Mouse (Mus musculus) limb, embryonic 11.5 days (tissue): ENCODE measurements around the gene Trim28. TPM values are rescaled to one million over a fixed set of nuclear protein-coding genes. Genes with fewer than 3 reads are reported as not detected.

Experiments used
- ATAC-seq: fragments of 200-750 bp; cut with Nextera tagmentation; 2 replicates; pipeline ENCODE4 v1.8.0; 2017; ENCODE audit warnings: low read depth; ENCODE audit not compliant: insufficient number of reproducible peaks, low FRiP score, low TSS enrichment
- DNase-seq: peaks from one replicate; pipeline ENCODE4 v3.0.0-alpha.2; 2015; ENCODE audit warnings: low spot score
- H3K27ac ChIP-seq: fragments of 300-500 bp; sonication (generic); replicated peaks from 2 replicates; pipeline ENCODE4 v1.5.1; 2014; ENCODE audit warnings: low read depth, mild to moderate bottlenecking, low read length
- H3K27me3 ChIP-seq: fragments of 300-500 bp; sonication (generic); 2 replicates; pipeline ENCODE4 v1.6.1; 2014; ENCODE audit warnings: mild to moderate bottlenecking, low read length, mixed read lengths; ENCODE audit not compliant: control insufficient read depth, insufficient read depth
- H3K36me3 ChIP-seq: fragments of 300-500 bp; sonication (generic); 2 replicates; pipeline ENCODE4 v1.6.1; 2014; ENCODE audit warnings: mild to moderate bottlenecking, low read length, moderate library complexity, mixed read lengths; ENCODE audit not compliant: control insufficient read depth, insufficient read depth
- H3K4me1 ChIP-seq: fragments of 300-500 bp; sonication (generic); 2 replicates; pipeline ENCODE4 v1.6.1; 2014; ENCODE audit warnings: low read length, mixed read lengths; ENCODE audit not compliant: control insufficient read depth, insufficient read depth
- H3K4me2 ChIP-seq: fragments of 300-500 bp; sonication (generic); 2 replicates; pipeline ENCODE4 v1.6.1; 2014; ENCODE audit warnings: low read depth, mild to moderate bottlenecking, moderate library complexity; ENCODE audit not compliant: severe bottlenecking
- H3K4me3 ChIP-seq: fragments of 300-500 bp; sonication (generic); 2 replicates; pipeline ENCODE4 v1.5.1; 2014; ENCODE audit warnings: low read depth, low read length
- H3K9ac ChIP-seq: fragments of 300-500 bp; sonication (generic); 2 replicates; pipeline ENCODE4 v1.6.1; 2014; ENCODE audit warnings: mild to moderate bottlenecking, low read length
- H3K9me3 ChIP-seq: fragments of 300-500 bp; sonication (generic); 2 replicates; pipeline ENCODE4 v1.6.1; 2016; ENCODE audit warnings: low read length; ENCODE audit not compliant: control insufficient read depth
- WGBS: fragments of 180-500 bp; shearing (Covaris S2); extraction: QIAGEN DNeasy Blood & Tissue Kit; methylation state at CpG from one replicate; pipeline ENCODE4 v1.1.7; 2014; 5-methylcytosine and 5-hydroxymethylcytosine counted together
- polyA plus RNA-seq: library from polyadenylated mRNA; unstranded; fragments of >200 nt; fragmentation: Nextera tagmentation; extraction: Ambion mirVana; gene quantifications from 2 replicates; pipeline ENCODE4 v1.2.1, GENCODE M21; 2014

Trim28 gene
- polyA plus RNA-seq, 1 experiment from 2014 or later, result 610 TPM

DNA sequence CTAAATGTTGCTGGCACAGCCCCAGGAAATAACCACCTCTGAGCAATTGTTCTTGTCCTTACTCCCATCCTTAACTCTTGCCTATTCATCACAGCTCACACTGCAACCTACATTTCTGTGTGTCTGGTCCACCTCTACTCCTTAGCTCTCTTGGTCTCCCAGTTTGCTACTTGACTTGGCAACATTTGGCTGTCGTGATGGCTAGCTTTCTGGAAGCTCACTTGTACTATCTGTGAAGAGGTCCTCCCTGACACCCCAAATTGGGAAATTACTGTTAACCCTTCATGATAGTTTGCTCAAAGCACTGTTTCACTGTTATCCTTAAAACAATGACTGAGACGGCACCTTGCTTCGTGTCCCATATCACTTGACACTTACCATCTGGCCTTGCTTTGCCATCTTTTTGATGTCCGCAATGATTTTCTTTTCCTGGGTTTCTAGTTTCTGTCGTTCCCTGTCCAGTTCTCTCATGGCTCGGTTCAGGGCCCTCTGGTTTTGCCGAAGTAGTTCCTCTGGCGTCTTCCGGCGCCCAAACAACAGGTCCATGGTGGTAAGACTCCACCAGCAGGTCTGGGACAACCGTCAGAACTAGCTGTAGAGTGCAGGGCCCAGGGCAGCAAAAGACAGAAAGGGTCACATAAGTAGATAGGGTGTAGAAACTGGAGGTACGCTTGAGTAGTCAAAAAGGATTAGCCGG lies 34.7 kb downstream of the Trim28 start:
- H3K27ac ChIP-seq, result peak overlapping the region; percentile 86; the same call in 1 of the 2 replicates
- H3K4me1 ChIP-seq, result peaks cover 12% of the 10 kb centered on the region
- 51% methylated on average over 13 of the region's 13 CpGs for WGBS
- peak overlapping the region; percentile 50 for H3K4me3 ChIP-seq
- peaks cover 43% of the 10 kb centered on the region for H3K36me3 ChIP-seq
- ATAC-seq (no peak), DNase-seq (no peak)
- H3K27me3 ChIP-seq, result no peaks in the 10 kb centered on the region
- peak overlapping the region; percentile 80 for H3K9ac ChIP-seq
- no peaks in the 10 kb centered on the region for H3K9me3 ChIP-seq
- peak overlapping the region; percentile 77 for H3K4me2 ChIP-seq

DNA sequence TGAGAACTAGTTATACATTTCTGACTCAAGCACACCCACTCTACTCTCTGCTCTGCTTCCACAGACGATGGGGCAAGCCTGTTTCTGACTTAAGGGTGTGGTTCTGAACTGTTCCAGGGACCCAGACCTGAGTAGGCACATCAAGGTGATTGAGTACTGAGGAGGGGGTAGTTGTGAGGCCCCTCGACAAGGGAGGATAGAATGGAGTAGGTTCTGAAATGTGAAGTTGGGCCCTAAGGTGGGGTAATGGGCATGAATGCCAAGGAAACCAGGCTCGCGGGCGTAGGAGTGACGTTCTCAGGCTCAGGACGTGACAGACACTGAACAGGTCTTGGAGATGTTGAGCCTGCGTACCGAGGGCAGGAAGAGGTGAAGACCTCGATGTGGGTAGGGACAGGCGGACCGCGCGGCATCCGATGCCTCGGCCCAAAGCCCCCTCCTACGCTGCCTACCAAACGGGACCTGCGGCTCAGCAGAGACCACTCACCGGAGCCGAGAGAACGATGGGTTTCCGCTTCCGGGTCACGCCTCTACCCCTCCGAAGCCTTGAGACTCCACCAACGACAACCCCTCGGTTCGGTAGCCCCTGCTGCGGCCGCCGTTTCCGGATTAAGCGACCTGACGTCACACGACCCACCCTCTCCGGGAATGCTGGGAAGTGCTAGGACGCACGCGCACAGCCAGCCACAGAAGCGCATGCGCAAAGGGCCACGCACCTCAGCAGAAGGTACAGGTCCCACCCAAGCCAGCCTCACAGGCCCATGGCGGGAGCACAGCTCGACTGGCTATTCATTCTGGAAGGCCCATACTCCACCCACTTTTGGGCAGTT lies 35.4 kb downstream of the Trim28 start, which contains the start of gene Chmp2a:
Gene Chmp2a, minus strand, starts transcription at position 660 of the 830 bp plus-strand sequence.
- H3K9ac ChIP-seq, result peak within 1 kb of the TSS; percentile 80
- H3K4me3 ChIP-seq, result peak within 1 kb of the TSS; percentile 50
- peak within 1 kb of the TSS; percentile 77 for H3K4me2 ChIP-seq
- WGBS, result under 1% methylated on average over 45 of the region's 45 CpGs
- peaks cover 12% of the 10 kb centered on the region for H3K4me1 ChIP-seq
- DNase-seq, result peak; percentile 99
- peak within 1 kb of the TSS; percentile 86 for H3K27ac ChIP-seq
- H3K9me3 ChIP-seq, result no peaks in the 10 kb centered on the region
- no peaks in the 10 kb centered on the region for H3K27me3 ChIP-seq
- ATAC-seq, result peak; percentile 84
- H3K36me3 ChIP-seq, result peaks cover 36% of the 10 kb centered on the region

DNA sequence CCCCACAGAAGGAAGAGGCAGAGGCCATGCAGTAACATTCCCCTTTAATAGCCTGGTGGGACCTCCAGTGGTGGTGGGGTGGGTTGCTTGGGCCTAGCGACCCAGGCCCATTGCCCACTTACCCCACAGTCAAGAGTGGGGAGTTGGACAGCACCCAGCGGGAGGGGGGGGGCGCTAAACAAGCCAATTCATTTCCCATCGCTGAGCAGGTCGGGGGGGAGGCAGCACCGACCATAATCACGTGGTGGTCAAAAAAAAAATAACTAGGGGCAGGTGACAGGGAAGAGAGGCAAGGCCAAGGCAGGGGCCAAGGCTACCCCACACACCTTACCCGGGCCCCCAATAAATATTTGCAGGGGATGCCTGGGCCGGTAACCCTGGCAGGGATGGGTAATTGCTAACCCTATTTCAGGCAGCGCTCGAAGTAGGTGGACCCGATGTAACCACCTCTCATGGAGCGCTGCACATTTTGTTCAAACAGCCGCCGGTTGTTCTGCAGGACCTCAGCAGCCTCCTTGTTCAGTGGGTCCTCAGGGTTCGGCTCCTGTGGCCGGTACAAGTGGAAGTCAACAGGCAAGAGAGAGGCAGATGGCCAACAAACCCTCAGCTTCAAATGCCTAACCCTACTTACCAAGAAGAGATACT lies 36.4 kb downstream of the Trim28 start:
- DNase-seq (no peak), ATAC-seq (no peak)
- WGBS, result 90% methylated on average over 17 of the region's 17 CpGs
- no peaks in the 10 kb centered on the region for H3K9me3 ChIP-seq
- no peak overlapping the region for H3K4me3 ChIP-seq
- H3K4me1 ChIP-seq, result peaks cover 12% of the 10 kb centered on the region
- peaks cover 27% of the 10 kb centered on the region for H3K36me3 ChIP-seq
- no peak overlapping the region; the same call in 1 of the 2 replicates for H3K9ac ChIP-seq
- no peaks in the 10 kb centered on the region for H3K27me3 ChIP-seq
- no peak overlapping the region for H3K27ac ChIP-seq
- H3K4me2 ChIP-seq, result no peak overlapping the region; the same call in 1 of the 2 replicates

DNA sequence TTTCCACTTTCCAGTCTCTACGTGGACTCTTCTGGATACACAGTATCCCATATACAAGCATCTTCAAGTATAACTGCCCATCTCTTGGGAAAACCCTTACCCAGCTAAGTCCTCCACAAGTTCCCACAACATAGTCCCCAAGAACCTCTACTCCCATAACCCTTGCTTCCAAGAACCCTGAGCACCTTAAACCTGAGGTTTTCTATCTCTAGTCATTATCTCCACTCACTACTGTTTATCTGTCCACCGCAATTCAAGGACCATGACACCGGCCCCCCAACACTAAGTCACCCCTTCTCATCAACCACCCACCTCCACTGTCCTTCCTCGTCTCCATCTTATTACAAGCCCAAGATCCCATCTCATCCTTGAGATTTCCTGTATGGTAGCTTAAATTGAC lies 37.9 kb downstream of the Trim28 start:
- peak overlapping the region; percentile 74 for H3K4me3 ChIP-seq

DNA sequence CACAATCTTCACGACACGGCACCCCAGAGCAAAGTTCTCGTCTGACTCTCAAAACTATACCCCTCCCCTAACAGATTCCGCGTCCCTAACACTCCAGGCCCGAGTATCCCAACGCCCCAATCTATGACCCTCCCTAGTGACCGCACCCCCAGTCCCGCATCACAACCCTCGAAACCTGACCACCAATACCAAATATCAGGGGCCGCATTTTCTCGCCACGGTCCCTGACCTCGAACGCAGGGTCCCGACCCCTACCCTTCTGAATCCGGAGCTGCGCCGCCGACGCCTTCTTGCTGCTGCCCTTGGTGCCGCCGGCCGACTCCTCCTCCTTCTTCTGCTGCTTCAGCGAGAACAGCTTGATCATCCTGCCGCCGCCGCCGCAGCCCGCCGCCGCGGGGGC lies 38.5 kb downstream of the Trim28 start:
- WGBS, result under 1% methylated on average over 31 of the region's 33 CpGs

More for the DNA sequence above, 37.9 kb downstream of the Trim28 start:
- ATAC-seq, result no peak
- H3K36me3 ChIP-seq, result peaks cover 17% of the 10 kb centered on the region
- peaks cover 4% of the 10 kb centered on the region for H3K27me3 ChIP-seq
- peak overlapping the region; percentile 80 for H3K9ac ChIP-seq
- DNase-seq, result no peak
- peak overlapping the region; percentile 79 for H3K4me2 ChIP-seq
- WGBS, result 45% methylated on average over 4 of the region's 4 CpGs
- H3K27ac ChIP-seq, result no peak overlapping the region
- peaks cover 12% of the 10 kb centered on the region for H3K4me1 ChIP-seq
- H3K9me3 ChIP-seq, result no peaks in the 10 kb centered on the region

DNA sequence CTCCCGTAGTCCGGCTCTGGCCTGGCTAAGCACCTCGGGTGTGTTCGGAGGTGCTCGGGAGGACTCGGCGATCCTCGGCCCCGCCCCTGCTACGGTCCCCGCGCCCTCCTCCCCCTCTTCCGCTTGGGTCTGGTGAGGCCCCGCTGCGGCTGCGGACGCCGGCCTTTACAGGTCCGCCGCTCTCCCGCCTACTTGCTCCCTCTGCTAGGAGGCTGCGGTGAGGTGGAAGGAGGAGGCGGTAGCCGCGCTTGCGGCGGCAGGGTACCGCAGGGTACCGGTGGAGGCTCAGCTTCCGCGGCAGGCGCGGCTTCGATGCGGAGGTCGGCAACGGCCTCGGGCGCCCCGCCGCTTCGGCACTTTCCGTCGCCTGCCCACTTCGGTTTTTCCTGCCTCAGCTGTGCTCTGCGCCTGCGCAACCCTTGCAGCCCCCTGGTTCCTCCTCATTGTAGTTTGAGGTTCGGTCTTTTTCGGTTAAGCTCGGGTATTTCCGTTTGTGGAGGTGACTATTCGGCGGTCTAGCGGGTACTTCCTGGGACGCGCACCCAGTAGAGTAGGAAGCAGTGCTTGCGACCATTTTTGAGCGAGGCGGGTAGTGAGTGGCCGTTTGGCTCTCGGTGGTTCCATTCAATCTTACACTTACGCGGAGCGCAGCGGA lies 39.1 kb downstream of the Trim28 start, which contains the start of gene Ube2m:
Gene Ube2m, minus strand, starts transcription at position 375 of the 655 bp plus-strand sequence.
- Histone ChIP-seq H3K4me1 (peaks cover 12% of the 10 kb centered on the region), H3K9me3 (peaks cover 3% of the 10 kb centered on the region; the same call in 1 of the 2 replicates)

More for the DNA sequence above, 38.5 kb downstream of the Trim28 start:
- Histone ChIP-seq H3K9me3 (no peaks in the 10 kb centered on the region), H3K9ac (peak overlapping the region; percentile 80), H3K36me3 (peaks cover 11% of the 10 kb centered on the region), H3K4me2 (peak overlapping the region; percentile 79), H3K4me3 (peak overlapping the region; percentile 74), H3K27me3 (peaks cover 7% of the 10 kb centered on the region), H3K27ac (peak overlapping the region; percentile 93), H3K4me1 (peaks cover 12% of the 10 kb centered on the region)
- ATAC-seq, result no peak
- no peak for DNase-seq

DNA sequence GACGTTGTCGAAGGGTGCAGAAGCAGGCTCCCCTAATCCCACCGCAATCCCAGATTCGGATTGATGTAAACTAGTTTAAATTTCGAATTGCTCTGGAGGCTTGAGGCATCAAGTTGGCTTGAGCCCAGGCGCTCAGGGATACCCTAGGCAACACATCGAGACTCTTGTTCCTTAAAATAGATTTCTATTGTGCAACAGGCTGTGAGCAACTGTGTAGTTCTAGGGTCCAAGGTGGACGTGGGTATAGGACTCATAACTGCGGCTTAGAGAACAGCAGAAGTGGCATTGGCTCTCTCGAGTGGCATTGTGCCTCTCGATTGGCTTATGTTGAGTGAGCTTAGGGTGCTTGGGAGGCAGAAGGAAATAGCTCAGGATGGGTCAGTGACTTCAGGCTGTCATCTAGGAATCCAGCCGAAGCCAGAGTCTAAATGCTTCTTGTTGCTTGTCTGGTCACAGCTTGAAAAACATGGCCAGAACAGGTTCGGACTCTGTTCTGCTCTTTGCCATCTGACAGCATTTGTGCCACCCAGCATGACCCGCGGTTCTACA lies 39.8 kb downstream of the Trim28 start:
- Histone ChIP-seq H3K9me3 (peaks cover 10% of the 10 kb centered on the region; the same call in 1 of the 2 replicates), H3K27ac (peak overlapping the region; percentile 93), H3K9ac (peak overlapping the region; percentile 80), H3K36me3 (peaks cover 10% of the 10 kb centered on the region), H3K27me3 (peaks cover 20% of the 10 kb centered on the region), H3K4me2 (peak overlapping the region; percentile 79), H3K4me3 (peak overlapping the region; percentile 74), H3K4me1 (peaks cover 12% of the 10 kb centered on the region)
- DNase-seq (no peak), ATAC-seq (no peak)
- WGBS, result 28% methylated on average over 15 of the region's 15 CpGs

More for the DNA sequence above, 39.1 kb downstream of the Trim28 start, which contains the start of gene Ube2m:
- ATAC-seq (peak; percentile 89), DNase-seq (peak; percentile 98)
- peaks cover 14% of the 10 kb centered on the region for H3K27me3 ChIP-seq
- peaks cover 10% of the 10 kb centered on the region for H3K36me3 ChIP-seq
- 0% methylated on average over 62 of the region's 65 CpGs for WGBS
- peak within 1 kb of the TSS; percentile 74 for H3K4me3 ChIP-seq
- H3K4me2 ChIP-seq, result peak within 1 kb of the TSS; percentile 79
- H3K27ac ChIP-seq, result peak within 1 kb of the TSS; percentile 93
- peak within 1 kb of the TSS; percentile 80 for H3K9ac ChIP-seq
